Mouse (Mus musculus) heart, embryonic 11.5 days (tissue): ENCODE results near the gene Anln. TPM values are rescaled to one million over a fixed set of nuclear protein-coding genes. Genes with fewer than 3 reads are reported as not detected.

Experiments
- ATAC-seq: fragments of 200-750 bp; cut with Nextera tagmentation; replicated peaks from 2 replicates; pipeline ENCODE4 v1.8.0; 2017; ENCODE audit warnings: moderate library complexity; ENCODE audit not compliant: insufficient number of reproducible peaks, low FRiP score, low TSS enrichment
- H3K27ac ChIP-seq: fragments of 300-500 bp; sonication (generic); 2 replicates; pipeline ENCODE4 v1.5.1; 2014; ENCODE audit warnings: mild to moderate bottlenecking, low read depth, low read length
- H3K27me3 ChIP-seq: fragments of 300-500 bp; sonication (generic); 2 replicates; pipeline ENCODE4 v1.6.1; 2014; ENCODE audit warnings: mild to moderate bottlenecking, low read length, mixed read lengths; ENCODE audit not compliant: control insufficient read depth, insufficient read depth
- H3K36me3 ChIP-seq: fragments of 300-500 bp; sonication (generic); 2 replicates; pipeline ENCODE4 v1.6.1; 2014; ENCODE audit warnings: mild to moderate bottlenecking, low read length, moderate library complexity, mixed read lengths; ENCODE audit not compliant: control insufficient read depth, insufficient read depth
- H3K4me1 ChIP-seq: fragments of 300-500 bp; sonication (generic); 2 replicates; pipeline ENCODE4 v1.6.1; 2014; ENCODE audit warnings: low read length; ENCODE audit not compliant: control insufficient read depth, insufficient read depth
- H3K4me2 ChIP-seq: fragments of 300-500 bp; sonication (generic); 2 replicates; pipeline ENCODE4 v1.6.1; 2014; ENCODE audit warnings: mild to moderate bottlenecking, moderate library complexity
- H3K4me3 ChIP-seq: fragments of 300-500 bp; sonication (generic); 2 replicates; pipeline ENCODE4 v1.5.1; 2014; ENCODE audit warnings: low read depth, low read length
- H3K9ac ChIP-seq: fragments of 300-500 bp; sonication (generic); 2 replicates; pipeline ENCODE4 v1.6.1; 2014; ENCODE audit warnings: mild to moderate bottlenecking, low read depth, low read length, moderate library complexity
- H3K9me3 ChIP-seq: fragments of 300-500 bp; sonication (generic); replicated peaks from 2 replicates; pipeline ENCODE4 v1.6.1; 2016; ENCODE audit warnings: low read length; ENCODE audit not compliant: control insufficient read depth
- whole genome bisulfite sequencing: fragments of 180-500 bp; shearing (Covaris S2); extraction: QIAGEN DNeasy Blood & Tissue Kit; methylation state at CpG from one replicate; pipeline ENCODE4 v1.1.7; 2014; ENCODE audit not compliant: insufficient replicate concordance; 5-methylcytosine and 5-hydroxymethylcytosine counted together
- polyA plus RNA-seq: library from polyadenylated mRNA; unstranded; fragments of >200 nt; fragmentation: Nextera tagmentation; extraction: Ambion mirVana; gene quantifications from 2 replicates; pipeline ENCODE4 v1.2.1, GENCODE M21; 2014

Gene Anln
- polyA plus RNA-seq, 1 experiment from 2014 or later = 50.1 TPM

GRCm38 (mm10) chr9:22366221-22366620 is 22.8 kb downstream of the Anln start:
- no peaks in the 10 kb centered on the region for H3K9me3 ChIP-seq
- H3K4me1 ChIP-seq = no peaks in the 10 kb centered on the region
- H3K36me3 ChIP-seq = peaks cover 29% of the 10 kb centered on the region
- H3K4me2 ChIP-seq = no peak overlapping the region
- no peaks in the 10 kb centered on the region for H3K27me3 ChIP-seq
- H3K27ac ChIP-seq = no peak overlapping the region
- WGBS = 89% methylated on average over 2 of the region's 2 CpGs
- H3K9ac ChIP-seq = no peak overlapping the region
- no peak for ATAC-seq
- no peak overlapping the region for H3K4me3 ChIP-seq

DNA sequence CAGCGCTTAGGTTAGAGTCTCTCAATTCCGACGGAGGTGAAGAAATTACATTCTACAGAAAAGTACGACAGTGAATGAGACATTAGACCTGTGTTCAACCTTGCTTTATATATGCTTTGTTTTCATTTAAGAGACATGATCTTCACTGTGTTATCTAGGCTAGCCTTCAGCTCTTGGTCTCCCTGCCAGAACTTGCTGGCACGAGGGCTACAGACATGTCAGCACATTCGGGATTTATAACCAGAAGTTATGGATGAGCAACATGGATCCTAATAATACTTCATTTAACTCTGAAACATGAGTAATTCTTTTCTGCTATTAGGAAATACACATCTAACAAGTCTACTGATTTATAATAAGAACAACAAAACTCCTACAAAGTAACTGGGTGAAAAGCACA is 28.1 kb downstream of the Anln start:
- H3K9ac ChIP-seq = no peak overlapping the region
- 94% methylated on average over 6 of the region's 6 CpGs for WGBS
- H3K27me3 ChIP-seq = no peaks in the 10 kb centered on the region
- H3K4me3 ChIP-seq = no peak overlapping the region
- no peak for ATAC-seq
- no peaks in the 10 kb centered on the region for H3K9me3 ChIP-seq
- H3K27ac ChIP-seq = no peak overlapping the region
- H3K4me1 ChIP-seq = no peaks in the 10 kb centered on the region
- no peak overlapping the region for H3K4me2 ChIP-seq
- H3K36me3 ChIP-seq = peaks cover 35% of the 10 kb centered on the region

- H3K9ac ChIP-seq = no peak overlapping the region
- no peaks in the 10 kb centered on the region for H3K27me3 ChIP-seq
- H3K27ac ChIP-seq = no peak overlapping the region
- ATAC-seq = no peak
- 94% methylated on average over 3 of the region's 3 CpGs for WGBS
- peaks cover 36% of the 10 kb centered on the region for H3K36me3 ChIP-seq
- H3K9me3 ChIP-seq = no peaks in the 10 kb centered on the region
- H3K4me3 ChIP-seq = no peak overlapping the region
- H3K4me1 ChIP-seq = no peaks in the 10 kb centered on the region
- H3K4me2 ChIP-seq = no peak overlapping the region
Observed at GRCm38 (mm10) chr9:22355919-22356318, 33.1 kb downstream of the Anln start.

- Histone ChIP-seq H3K9ac (no peak overlapping the region), H3K9me3 (no peaks in the 10 kb centered on the region), H3K4me1 (no peaks in the 10 kb centered on the region), H3K27me3 (no peaks in the 10 kb centered on the region), H3K27ac (no peak overlapping the region), H3K36me3 (peaks cover 21% of the 10 kb centered on the region), H3K4me3 (no peak overlapping the region), H3K4me2 (no peak overlapping the region)
- no peak for ATAC-seq
- WGBS = 85% methylated on average over 5 of the region's 5 CpGs
Observed at GRCm38 (mm10) chr9:22353901-22354300, 35.1 kb downstream of the Anln start.

DNA sequence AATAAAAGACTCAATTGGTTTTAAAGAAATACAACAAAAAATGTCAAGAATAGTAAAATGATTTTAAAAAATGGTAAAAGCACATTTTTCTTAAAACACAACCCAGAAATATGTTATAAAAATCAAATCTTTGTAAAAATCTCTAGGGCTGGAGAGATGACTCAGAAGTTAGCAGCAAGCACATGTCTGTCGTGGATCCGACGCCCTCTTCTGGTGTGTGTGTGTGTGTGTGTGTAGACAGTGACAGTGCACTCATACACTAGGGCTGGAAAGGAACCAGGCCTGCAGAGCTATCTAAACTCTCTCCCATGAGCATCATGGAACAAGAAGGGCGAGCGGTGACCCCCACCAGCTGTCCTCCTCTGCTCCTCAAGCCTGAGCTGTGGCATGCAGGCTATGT is 35.5 kb downstream of the Anln start:
- ATAC-seq = no peak
- H3K4me1 ChIP-seq = no peaks in the 10 kb centered on the region
- 91% methylated on average over 5 of the region's 5 CpGs for WGBS

DNA sequence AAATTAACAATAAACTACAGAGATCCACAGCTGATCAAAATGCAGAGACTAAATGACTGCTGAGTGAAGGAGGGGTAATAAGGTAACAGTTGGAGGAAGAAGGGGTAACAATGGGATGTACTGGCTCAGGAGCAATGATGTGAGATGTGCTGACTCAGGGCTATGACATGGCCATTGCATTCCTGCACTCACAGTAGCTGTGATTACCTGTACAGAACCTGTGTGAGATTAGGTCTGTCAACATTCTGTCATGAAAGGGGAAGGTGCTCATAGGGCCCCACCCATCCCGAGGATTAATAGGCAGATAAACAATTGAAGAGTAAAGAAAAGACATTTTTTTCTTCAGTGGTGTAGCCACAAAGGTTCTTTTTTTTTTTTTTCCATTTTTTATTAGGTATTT is 48.7 kb downstream of the Anln start:
- H3K27ac ChIP-seq = no peak overlapping the region
- H3K27me3 ChIP-seq = no peaks in the 10 kb centered on the region
- peaks cover 21% of the 10 kb centered on the region for H3K36me3 ChIP-seq
- 93% methylated on average over 1 of the region's 1 CpGs for WGBS
- H3K9ac ChIP-seq = no peak overlapping the region
- no peak overlapping the region for H3K4me2 ChIP-seq
- ATAC-seq = no peak
- H3K4me3 ChIP-seq = no peak overlapping the region
- H3K4me1 ChIP-seq = no peaks in the 10 kb centered on the region
- H3K9me3 ChIP-seq = no peaks in the 10 kb centered on the region

More for the DNA sequence above, 35.5 kb downstream of the Anln start:
- H3K27ac ChIP-seq = no peak overlapping the region
- no peak overlapping the region for H3K4me3 ChIP-seq
- H3K4me2 ChIP-seq = no peak overlapping the region
- H3K9me3 ChIP-seq = no peaks in the 10 kb centered on the region
- H3K27me3 ChIP-seq = no peaks in the 10 kb centered on the region
- H3K36me3 ChIP-seq = peaks cover 21% of the 10 kb centered on the region
- no peak overlapping the region for H3K9ac ChIP-seq

GRCm38 (mm10) chr9:22337217-22337616 is 51.8 kb downstream of the Anln start:
- H3K27ac ChIP-seq = no peak overlapping the region
- H3K36me3 ChIP-seq = peaks cover 25% of the 10 kb centered on the region
- no peak overlapping the region for H3K9ac ChIP-seq
- no peak overlapping the region for H3K4me3 ChIP-seq
- WGBS = 98% methylated on average over 2 of the region's 2 CpGs
- H3K4me2 ChIP-seq = no peak overlapping the region
- H3K9me3 ChIP-seq = no peaks in the 10 kb centered on the region
- no peak for ATAC-seq
- H3K27me3 ChIP-seq = no peaks in the 10 kb centered on the region
- H3K4me1 ChIP-seq = no peaks in the 10 kb centered on the region

DNA sequence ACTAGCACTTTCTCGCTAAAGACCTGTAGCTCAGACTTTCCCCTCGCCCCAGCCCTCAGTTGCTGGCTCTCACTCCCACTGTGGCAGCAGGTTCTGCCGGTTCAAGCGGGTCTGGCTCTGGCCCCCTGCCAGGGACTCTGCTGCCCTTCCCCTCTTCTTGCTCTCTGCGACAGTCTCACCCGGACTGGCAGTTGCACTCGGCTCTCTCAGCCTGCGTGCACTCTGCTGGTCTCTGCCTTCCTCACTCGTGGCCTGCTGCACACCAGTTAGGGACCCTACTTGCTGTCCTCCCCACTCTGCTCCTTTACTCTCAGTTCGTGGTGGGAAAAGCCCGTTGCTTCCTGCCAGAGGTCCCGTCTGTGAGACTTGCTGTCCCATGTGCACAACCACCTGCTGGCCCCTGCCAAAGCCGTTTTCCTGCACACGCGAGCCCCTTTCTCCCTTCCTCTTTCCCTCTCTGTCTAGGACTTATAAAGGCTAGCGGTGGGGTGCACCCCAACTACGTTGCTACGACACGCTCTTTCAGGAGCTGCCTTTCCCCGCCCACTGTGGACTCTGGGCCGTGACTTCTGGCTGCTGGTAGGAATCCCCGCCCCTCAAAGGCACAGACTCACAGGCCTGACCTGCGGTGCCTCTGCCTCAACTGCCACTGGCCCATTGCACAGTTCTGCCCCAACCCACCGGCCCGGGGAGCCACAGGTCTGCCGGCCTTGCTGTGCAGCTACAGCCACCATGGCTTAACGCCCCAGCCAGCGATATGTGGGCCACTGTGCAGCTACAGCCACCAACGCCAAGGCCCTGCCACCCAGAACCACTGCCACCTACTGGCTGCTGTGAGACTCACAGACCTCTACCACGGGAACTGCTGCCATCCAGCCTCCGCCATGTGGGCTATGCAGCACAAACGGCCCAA is 61.3 kb downstream of the Anln start:
- peak overlapping the region; percentile 68 for H3K9ac ChIP-seq
- H3K4me2 ChIP-seq = peak overlapping the region; percentile 97
- WGBS = under 1% methylated on average over 32 of the region's 32 CpGs
- H3K27ac ChIP-seq = peak overlapping the region; percentile 50
- H3K4me1 ChIP-seq = peaks cover 8% of the 10 kb centered on the region; the same call in 1 of the 2 replicates
- ATAC-seq = peak; percentile 90
- peak overlapping the region; percentile 62 for H3K4me3 ChIP-seq
- H3K9me3 ChIP-seq = no peaks in the 10 kb centered on the region
- no peaks in the 10 kb centered on the region for H3K27me3 ChIP-seq
- H3K36me3 ChIP-seq = peaks cover 5% of the 10 kb centered on the region; the same call in 1 of the 2 replicates

DNA sequence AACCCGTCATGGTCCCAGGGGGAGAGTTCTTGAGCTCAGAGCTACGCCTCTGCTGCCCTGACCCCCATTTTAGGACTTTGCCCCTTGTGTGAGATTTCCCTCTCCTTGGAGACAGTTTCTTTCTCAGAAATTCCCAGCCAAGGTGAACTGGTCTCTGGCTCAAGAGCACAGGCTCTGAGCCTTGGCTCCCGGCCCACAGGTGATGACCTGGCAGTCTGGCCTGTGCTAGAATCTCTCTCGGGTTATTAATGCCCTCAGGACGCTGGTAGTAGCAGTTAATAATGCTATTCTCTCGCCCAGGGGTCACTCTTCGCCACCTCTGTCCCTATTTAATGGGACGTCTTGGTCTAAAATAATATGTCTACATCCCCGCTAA is 61.9 kb downstream of the Anln start:
- peak overlapping the region; percentile 97 for H3K4me2 ChIP-seq
- H3K4me1 ChIP-seq = peaks cover 8% of the 10 kb centered on the region; the same call in 1 of the 2 replicates
- peak overlapping the region; percentile 62 for H3K4me3 ChIP-seq
- H3K9me3 ChIP-seq = no peaks in the 10 kb centered on the region
- H3K36me3 ChIP-seq = peaks cover 2% of the 10 kb centered on the region; the same call in 1 of the 2 replicates
- 16% methylated on average over 9 of the region's 9 CpGs for WGBS
- H3K9ac ChIP-seq = peak overlapping the region; percentile 68
- H3K27me3 ChIP-seq = no peaks in the 10 kb centered on the region
- ATAC-seq = no peak
- peak overlapping the region; percentile 50 for H3K27ac ChIP-seq
